Mouse (Mus musculus): ENCODE measurements around the gene Cyth1. TPM values are rescaled to one million over a fixed set of nuclear protein-coding genes. Genes with fewer than 3 reads are reported as not detected.

The Cyth1 gene
- polyA plus RNA-seq, 1 experiment from 2014 or later = 9.3 TPM

DNA sequence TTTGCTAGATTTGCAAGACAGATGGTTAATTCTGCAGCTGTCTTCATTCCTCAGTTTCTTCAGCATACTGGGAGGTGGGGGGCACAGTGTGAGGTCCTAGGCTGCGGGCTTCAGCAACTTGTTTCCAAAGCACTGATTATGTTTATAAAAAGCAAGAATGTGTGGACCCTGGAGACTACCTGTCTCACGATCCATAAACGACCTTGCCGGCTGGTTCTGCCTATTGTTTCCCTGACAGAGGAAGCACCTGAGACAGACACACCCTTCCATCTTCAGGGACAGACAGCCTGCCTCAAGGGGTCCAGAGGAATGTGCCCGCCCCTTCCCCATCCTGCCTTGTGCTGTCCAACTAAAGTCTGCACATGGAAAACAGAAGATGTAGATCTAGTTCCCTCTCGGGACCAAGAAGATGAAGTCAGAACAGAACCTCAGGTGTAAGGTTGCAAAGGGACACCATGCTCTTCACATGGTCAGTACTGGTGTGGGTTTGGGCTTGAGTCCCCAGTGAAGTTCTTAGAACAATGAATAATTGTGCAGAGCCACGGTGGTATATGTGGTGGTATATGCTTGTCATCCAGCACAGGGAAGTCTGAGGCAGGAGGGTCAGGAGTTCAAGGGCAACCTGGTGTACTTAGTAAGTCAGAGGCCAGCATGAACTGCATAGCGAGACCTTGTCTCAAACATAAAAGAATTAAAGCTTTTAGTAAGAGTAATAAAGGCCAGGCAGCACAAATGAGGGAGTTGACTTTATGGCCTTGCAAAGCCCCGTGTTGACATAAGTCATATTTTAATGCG is 107.4 kb downstream of the Cyth1 start:
- no peak for DNase-seq (ENCODE audit: low spot score)
- H3K9ac ChIP-seq (ENCODE audit: low read length) = no peak overlapping the region
- H3K36me3 ChIP-seq (ENCODE audit: control insufficient read depth, insufficient read depth, low read length) = no peaks in the 10 kb centered on the region
- H3K4me1 ChIP-seq (replicated peaks; ENCODE audit: control insufficient read depth, insufficient read depth, low read length) = peaks cover 4% of the 10 kb centered on the region; the same call in 1 of the 2 replicates
- no peaks in the 10 kb centered on the region for H3K27me3 ChIP-seq (replicated peaks; ENCODE audit: control insufficient read depth, insufficient read depth, low read length)
- ATAC-seq (replicated peaks; ENCODE audit: low FRiP score, low TSS enrichment, low read depth) = no peak
- peaks cover 5% of the 10 kb centered on the region; the same call in 1 of the 2 replicates for H3K9me3 ChIP-seq (ENCODE audit: control insufficient read depth, low read length)
- H3K4me3 ChIP-seq (ENCODE audit: low read depth, low read length) = no peak overlapping the region
- no peak overlapping the region for H3K27ac ChIP-seq (ENCODE audit: low read depth)
- H3K4me2 ChIP-seq (ENCODE audit: low read length) = no peak overlapping the region
- 51% methylated on average over 10 of the region's 10 CpGs for WGBS

- Histone ChIP-seq H3K4me1 (replicated peaks; ENCODE audit: control insufficient read depth, insufficient read depth, low read length) (peaks cover 7% of the 10 kb centered on the region), H3K4me3 (ENCODE audit: low read depth, low read length) (no peak overlapping the region), H3K4me2 (ENCODE audit: low read length) (no peak overlapping the region), H3K27me3 (replicated peaks; ENCODE audit: control insufficient read depth, insufficient read depth, low read length) (no peaks in the 10 kb centered on the region), H3K9ac (ENCODE audit: low read length) (no peak overlapping the region), H3K27ac (ENCODE audit: low read depth) (no peak overlapping the region), H3K9me3 (ENCODE audit: control insufficient read depth, low read length) (peaks cover 5% of the 10 kb centered on the region; the same call in 1 of the 2 replicates), H3K36me3 (ENCODE audit: control insufficient read depth, insufficient read depth, low read length) (no peaks in the 10 kb centered on the region)
- no peak for DNase-seq (ENCODE audit: low spot score)
- WGBS = 93% methylated on average over 6 of the region's 6 CpGs
- ATAC-seq (replicated peaks; ENCODE audit: low FRiP score, low TSS enrichment, low read depth) = no peak
These were observed 110.0 kb downstream of the Cyth1 start for GRCm38 (mm10) chr11:118138347-118138746.

DNA sequence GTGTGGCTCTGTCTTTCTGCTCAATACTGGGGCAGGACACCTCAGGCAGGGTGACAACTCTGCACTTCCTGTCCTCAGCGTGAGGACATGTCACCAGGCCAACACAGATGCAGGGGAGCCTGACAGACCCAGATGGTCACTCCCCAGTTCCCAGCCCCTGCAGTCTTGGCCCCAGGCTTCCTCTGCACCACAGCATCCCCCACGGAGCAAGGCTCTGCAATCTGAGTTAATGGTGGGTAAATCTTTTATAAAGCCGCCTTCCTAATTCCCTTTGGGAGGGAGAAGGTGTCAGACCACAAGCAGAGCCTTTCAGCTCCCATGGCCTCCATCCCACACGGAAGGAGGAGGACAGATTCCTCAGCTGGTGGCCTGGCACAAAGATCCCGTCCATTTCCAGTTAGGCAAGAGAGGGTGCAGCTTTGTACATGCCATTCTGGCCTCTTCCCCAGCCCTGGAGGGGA is 112.2 kb downstream of the Cyth1 start:
- DNase-seq (ENCODE audit: low spot score) (no peak), ATAC-seq (replicated peaks; ENCODE audit: low FRiP score, low TSS enrichment, low read depth) (no peak)
- 47% methylated on average over 5 of the region's 5 CpGs for WGBS
- no peak overlapping the region for H3K4me3 ChIP-seq (ENCODE audit: low read depth, low read length)
- H3K4me2 ChIP-seq (ENCODE audit: low read length) = no peak overlapping the region
- H3K9ac ChIP-seq (ENCODE audit: low read length) = no peak overlapping the region
- H3K9me3 ChIP-seq (ENCODE audit: control insufficient read depth, low read length) = peaks cover 5% of the 10 kb centered on the region; the same call in 1 of the 2 replicates
- H3K27me3 ChIP-seq (replicated peaks; ENCODE audit: control insufficient read depth, insufficient read depth, low read length) = no peaks in the 10 kb centered on the region
- H3K4me1 ChIP-seq (replicated peaks; ENCODE audit: control insufficient read depth, insufficient read depth, low read length) = peaks cover 9% of the 10 kb centered on the region
- H3K27ac ChIP-seq (ENCODE audit: low read depth) = no peak overlapping the region
- H3K36me3 ChIP-seq (ENCODE audit: control insufficient read depth, insufficient read depth, low read length) = no peaks in the 10 kb centered on the region

- ATAC-seq (replicated peaks; ENCODE audit: low FRiP score, low TSS enrichment, low read depth) (no peak), DNase-seq (ENCODE audit: low spot score) (no peak)
- no peak overlapping the region for H3K4me2 ChIP-seq (ENCODE audit: low read length)
- 37% methylated on average over 6 of the region's 6 CpGs for WGBS
- H3K36me3 ChIP-seq (ENCODE audit: control insufficient read depth, insufficient read depth, low read length) = no peaks in the 10 kb centered on the region
- no peak overlapping the region for H3K9ac ChIP-seq (ENCODE audit: low read length)
- H3K4me3 ChIP-seq (ENCODE audit: low read depth, low read length) = no peak overlapping the region
- H3K9me3 ChIP-seq (ENCODE audit: control insufficient read depth, low read length) = peaks cover 5% of the 10 kb centered on the region; the same call in 1 of the 2 replicates
- peaks cover 9% of the 10 kb centered on the region for H3K4me1 ChIP-seq (replicated peaks; ENCODE audit: control insufficient read depth, insufficient read depth, low read length)
- H3K27ac ChIP-seq (ENCODE audit: low read depth) = no peak overlapping the region
- H3K27me3 ChIP-seq (replicated peaks; ENCODE audit: control insufficient read depth, insufficient read depth, low read length) = no peaks in the 10 kb centered on the region
These were observed 113.1 kb downstream of the Cyth1 start for GRCm38 (mm10) chr11:118135271-118135670.

- H3K27ac ChIP-seq (ENCODE audit: low read depth) = peak overlapping the region; percentile 57; the same call in 1 of the 2 replicates
- no peaks in the 10 kb centered on the region for H3K36me3 ChIP-seq (ENCODE audit: control insufficient read depth, insufficient read depth, low read length)
- peak; percentile 59 for DNase-seq (ENCODE audit: low spot score)
- no peak overlapping the region for H3K9ac ChIP-seq (ENCODE audit: low read length)
- no peaks in the 10 kb centered on the region for H3K27me3 ChIP-seq (replicated peaks; ENCODE audit: control insufficient read depth, insufficient read depth, low read length)
- no peak overlapping the region for H3K4me3 ChIP-seq (ENCODE audit: low read depth, low read length)
- peaks cover 2% of the 10 kb centered on the region; the same call in 1 of the 2 replicates for H3K9me3 ChIP-seq (ENCODE audit: control insufficient read depth, low read length)
- 27% methylated on average over 4 of the region's 4 CpGs for WGBS
- ATAC-seq (replicated peaks; ENCODE audit: low FRiP score, low TSS enrichment, low read depth) = peak; percentile 44
- no peak overlapping the region for H3K4me2 ChIP-seq (ENCODE audit: low read length)
- peaks cover 9% of the 10 kb centered on the region for H3K4me1 ChIP-seq (replicated peaks; ENCODE audit: control insufficient read depth, insufficient read depth, low read length)
These were observed 114.6 kb downstream of the Cyth1 start for GRCm38 (mm10) chr11:118133752-118134169.

- Histone ChIP-seq H3K9ac (ENCODE audit: low read length) (no peak overlapping the region), H3K4me1 (replicated peaks; ENCODE audit: control insufficient read depth, insufficient read depth, low read length) (peaks cover 9% of the 10 kb centered on the region), H3K4me2 (ENCODE audit: low read length) (no peak overlapping the region), H3K4me3 (ENCODE audit: low read depth, low read length) (no peak overlapping the region), H3K36me3 (ENCODE audit: control insufficient read depth, insufficient read depth, low read length) (no peaks in the 10 kb centered on the region), H3K9me3 (ENCODE audit: control insufficient read depth, low read length) (no peaks in the 10 kb centered on the region), H3K27me3 (replicated peaks; ENCODE audit: control insufficient read depth, insufficient read depth, low read length) (no peaks in the 10 kb centered on the region), H3K27ac (ENCODE audit: low read depth) (no peak overlapping the region; the same call in 1 of the 2 replicates)
- 54% methylated on average over 9 of the region's 9 CpGs for WGBS
- DNase-seq (ENCODE audit: low spot score) = no peak
- peak; percentile 50 for ATAC-seq (replicated peaks; ENCODE audit: low FRiP score, low TSS enrichment, low read depth)
These were observed 115.2 kb downstream of the Cyth1 start for GRCm38 (mm10) chr11:118133133-118133751.

DNA sequence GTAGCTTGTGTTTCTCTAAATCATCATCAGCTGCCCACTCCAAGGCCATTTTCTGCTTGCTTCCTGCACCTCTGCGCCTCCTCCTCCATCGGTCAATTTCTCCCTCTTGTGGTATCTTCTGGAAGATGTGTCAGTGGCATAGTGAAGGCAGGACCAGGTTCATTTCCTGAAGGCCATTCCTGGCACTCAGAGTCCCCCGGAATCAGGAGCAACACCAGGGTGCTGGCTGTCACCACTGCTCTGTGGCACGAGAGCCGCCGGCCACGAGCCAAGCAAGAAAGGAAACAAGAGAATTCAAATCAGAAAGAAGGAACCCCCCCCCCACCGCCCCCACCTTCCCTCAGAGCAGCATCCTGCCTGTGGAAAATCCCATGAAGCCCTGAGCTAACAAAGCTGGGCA is 116.3 kb downstream of the Cyth1 start:
- no peak for ATAC-seq (replicated peaks; ENCODE audit: low FRiP score, low TSS enrichment, low read depth)
- no peak for DNase-seq (ENCODE audit: low spot score)
- Histone ChIP-seq H3K9ac (ENCODE audit: low read length) (no peak overlapping the region), H3K9me3 (ENCODE audit: control insufficient read depth, low read length) (no peaks in the 10 kb centered on the region), H3K4me1 (replicated peaks; ENCODE audit: control insufficient read depth, insufficient read depth, low read length) (peaks cover 9% of the 10 kb centered on the region), H3K27ac (ENCODE audit: low read depth) (no peak overlapping the region), H3K4me3 (ENCODE audit: low read depth, low read length) (no peak overlapping the region), H3K36me3 (ENCODE audit: control insufficient read depth, insufficient read depth, low read length) (no peaks in the 10 kb centered on the region), H3K4me2 (ENCODE audit: low read length) (no peak overlapping the region), H3K27me3 (replicated peaks; ENCODE audit: control insufficient read depth, insufficient read depth, low read length) (no peaks in the 10 kb centered on the region)
- 69% methylated on average over 8 of the region's 8 CpGs for WGBS

DNA sequence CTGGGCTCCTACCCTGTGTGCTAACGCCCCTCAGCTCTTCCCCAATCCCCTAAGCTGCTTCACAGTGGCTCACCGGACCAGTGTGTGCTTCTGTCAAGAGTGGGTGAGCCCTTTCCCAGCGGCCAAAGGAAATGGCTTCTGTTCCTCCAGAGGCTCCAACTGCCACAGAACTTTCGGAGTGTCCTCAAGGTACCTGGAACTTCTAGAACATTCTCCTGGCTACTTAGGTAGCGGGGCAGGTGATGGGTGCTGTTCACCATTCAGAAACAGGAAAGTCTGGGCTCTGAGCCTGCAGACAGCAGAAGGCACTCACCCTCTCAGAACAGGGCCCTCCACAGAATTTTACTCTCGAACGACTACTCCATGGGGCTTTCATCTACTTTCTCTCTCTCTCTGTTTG is 117.9 kb downstream of the Cyth1 start, which contains the start of gene Dnah17:
Gene Dnah17 (minus strand): TSS at position 101 of the 400 bp plus-strand sequence.
- 94% methylated on average over 7 of the region's 7 CpGs for WGBS
- H3K4me2 ChIP-seq (ENCODE audit: low read length) = no peak within 1 kb of the TSS
- DNase-seq (ENCODE audit: low spot score) (no peak), ATAC-seq (replicated peaks; ENCODE audit: low FRiP score, low TSS enrichment, low read depth) (no peak)
- no peaks in the 10 kb centered on the region for H3K27me3 ChIP-seq (replicated peaks; ENCODE audit: control insufficient read depth, insufficient read depth, low read length)
- H3K4me3 ChIP-seq (ENCODE audit: low read depth, low read length) = no peak within 1 kb of the TSS
- H3K9ac ChIP-seq (ENCODE audit: low read length) = no peak within 1 kb of the TSS
- H3K4me1 ChIP-seq (replicated peaks; ENCODE audit: control insufficient read depth, insufficient read depth, low read length) = peaks cover 9% of the 10 kb centered on the region
- H3K27ac ChIP-seq (ENCODE audit: low read depth) = no peak within 1 kb of the TSS
- no peaks in the 10 kb centered on the region for H3K9me3 ChIP-seq (ENCODE audit: control insufficient read depth, low read length)
- no peaks in the 10 kb centered on the region for H3K36me3 ChIP-seq (ENCODE audit: control insufficient read depth, insufficient read depth, low read length)

Data from intestine, embryonic 14.5 days (tissue).